Mouse (Mus musculus) monocyte, adult 5-6 weeks (primary cell): Measurements from ENCODE around the gene Fbxw8. TPM values are rescaled to one million over a fixed set of nuclear protein-coding genes. Genes with fewer than 3 reads are reported as not detected.

Experiments
- ATAC-seq: fragments of 153-309, 156-312 bp; replicated peaks from 2 replicates; pipeline ENCODE4 v1.8.0; 2017; ENCODE audit warnings: mild to moderate bottlenecking; ENCODE audit not compliant: low TSS enrichment, insufficient number of reproducible peaks, severe bottlenecking, poor library complexity, low FRiP score
- total RNA-seq: library from RNA; stranded (forward); fragments of 200-1000, 200-491, 200-594 nt; gene quantifications from 3 replicates; pipeline ENCODE4 v1.2.3, GENCODE M21; 2017

Gene Fbxw8
- total RNA-seq, 1 experiment from 2014 or later = 10.3 TPM

DNA sequence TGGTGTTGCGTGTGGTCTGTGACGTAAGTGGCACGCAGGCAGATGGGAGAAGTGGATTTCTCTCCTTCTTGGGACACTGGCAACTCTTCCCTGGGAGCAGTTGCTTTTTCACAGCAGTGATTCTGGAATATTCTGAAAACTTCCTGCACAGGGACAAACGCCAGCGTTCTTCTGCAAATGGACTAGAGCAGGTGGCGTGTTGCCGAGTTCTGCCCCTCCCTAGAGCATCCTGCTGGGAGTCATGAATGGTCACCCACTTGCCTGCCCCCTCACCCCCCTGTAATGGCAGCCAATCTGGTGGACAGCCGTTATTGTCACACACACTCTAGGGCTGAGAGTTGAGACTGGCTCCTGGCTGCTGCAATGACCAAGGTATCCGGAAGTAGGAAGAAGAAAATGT lies 95.6 kb downstream of the Fbxw8 start:
- ATAC-seq = no peak

DNA sequence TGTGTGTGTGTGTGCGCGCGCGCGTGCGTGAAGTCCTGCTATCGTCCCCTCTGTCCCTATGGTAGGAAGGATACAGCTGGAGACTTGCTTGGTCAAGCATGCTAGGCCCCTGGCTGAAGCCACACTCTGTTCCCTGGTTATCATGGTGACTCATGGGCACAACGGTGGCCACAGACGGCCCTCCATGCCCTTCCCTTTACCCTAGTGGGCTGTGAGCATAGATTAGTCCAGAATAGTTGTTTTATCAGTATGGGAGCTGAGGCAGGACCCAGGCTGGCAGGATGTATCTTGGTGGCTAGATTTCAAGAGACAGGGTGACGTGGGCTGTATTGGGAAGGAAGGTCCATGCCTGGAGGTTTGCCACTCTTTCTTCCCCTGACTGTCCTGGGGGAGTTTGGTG lies 96.4 kb downstream of the Fbxw8 start:
- ATAC-seq = no peak

DNA sequence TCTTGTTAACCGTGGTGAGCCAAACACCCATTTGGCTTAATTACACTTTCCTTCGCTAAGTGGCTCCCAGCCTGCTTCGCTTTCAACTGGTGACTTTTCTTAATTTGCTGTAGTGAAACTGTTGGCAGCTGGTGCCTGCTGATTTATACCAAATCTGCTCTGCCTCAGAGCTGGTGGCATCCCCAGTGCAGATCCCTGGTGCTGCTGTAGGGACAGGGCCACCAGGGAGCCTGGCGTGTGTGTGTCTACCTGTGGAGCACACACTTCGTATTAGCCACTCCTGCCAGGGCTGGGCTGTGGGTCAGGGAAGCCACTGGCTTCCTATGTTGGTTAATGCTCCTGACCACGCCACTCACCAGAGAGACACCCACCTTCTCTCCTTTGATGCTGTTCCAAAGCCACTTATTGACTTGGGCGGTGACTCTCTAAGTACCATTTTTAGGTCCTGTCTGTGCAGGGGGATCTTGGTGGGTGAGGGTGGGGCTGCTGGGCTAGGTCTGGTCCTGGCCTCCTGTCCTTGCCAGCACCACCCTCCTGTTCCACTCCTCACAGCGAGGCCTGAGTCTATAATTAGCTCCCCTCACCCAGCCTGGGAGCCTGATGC lies 97.7 kb downstream of the Fbxw8 start:
- ATAC-seq = no peak

DNA sequence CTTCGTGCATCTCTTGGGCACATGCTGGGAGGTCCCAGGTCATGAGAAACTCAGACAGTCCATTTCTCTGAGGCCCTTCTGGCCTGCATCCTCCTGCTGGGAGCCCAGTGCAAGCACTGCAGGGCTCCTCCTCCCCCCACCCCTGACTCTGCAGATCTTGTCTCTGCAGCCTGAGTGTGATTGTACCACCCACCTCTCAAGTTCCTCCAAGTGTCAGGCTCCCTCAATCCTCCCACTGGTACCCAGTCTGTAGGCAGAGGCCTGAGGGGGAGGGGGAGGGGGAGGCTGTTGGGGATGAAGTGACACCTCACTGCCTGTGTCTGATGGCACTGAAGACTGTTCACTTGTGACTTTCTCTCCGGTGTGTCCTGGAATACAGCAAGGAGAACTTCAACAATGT lies 102.1 kb downstream of the Fbxw8 start:
- ATAC-seq = no peak

DNA sequence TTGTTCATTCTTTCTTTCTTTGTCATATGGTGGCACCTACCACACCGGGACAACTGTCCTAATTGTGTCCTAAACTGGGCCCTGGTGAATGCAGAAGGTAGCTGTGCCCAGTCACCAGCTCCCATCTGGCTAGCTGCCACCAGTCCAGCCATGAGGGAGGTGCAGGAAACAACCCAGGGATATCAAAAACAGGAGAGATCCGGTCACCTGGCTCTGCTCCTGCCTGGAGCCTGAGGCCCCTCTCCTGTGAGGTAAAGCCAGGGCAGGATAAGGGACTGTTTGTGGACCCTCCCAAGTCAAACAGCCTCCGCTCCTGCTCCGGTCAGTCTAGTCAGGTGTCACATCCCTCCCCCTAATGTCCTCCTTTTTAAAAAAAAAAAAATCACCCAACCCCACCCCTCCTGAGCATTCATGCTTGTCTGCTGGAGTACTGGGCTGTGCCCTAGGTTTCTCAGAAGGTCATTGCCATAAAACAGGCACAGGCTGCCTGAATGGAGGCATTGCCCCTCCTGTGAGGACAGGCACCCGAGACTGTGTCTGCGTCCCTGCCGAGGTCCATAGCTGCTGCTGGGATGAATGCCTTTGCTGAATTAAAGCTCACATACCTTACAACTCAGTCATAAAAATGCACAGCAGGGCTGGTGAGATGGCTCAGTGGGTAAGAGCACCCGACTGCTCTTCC lies 103.1 kb downstream of the Fbxw8 start:
- no peak for ATAC-seq

DNA sequence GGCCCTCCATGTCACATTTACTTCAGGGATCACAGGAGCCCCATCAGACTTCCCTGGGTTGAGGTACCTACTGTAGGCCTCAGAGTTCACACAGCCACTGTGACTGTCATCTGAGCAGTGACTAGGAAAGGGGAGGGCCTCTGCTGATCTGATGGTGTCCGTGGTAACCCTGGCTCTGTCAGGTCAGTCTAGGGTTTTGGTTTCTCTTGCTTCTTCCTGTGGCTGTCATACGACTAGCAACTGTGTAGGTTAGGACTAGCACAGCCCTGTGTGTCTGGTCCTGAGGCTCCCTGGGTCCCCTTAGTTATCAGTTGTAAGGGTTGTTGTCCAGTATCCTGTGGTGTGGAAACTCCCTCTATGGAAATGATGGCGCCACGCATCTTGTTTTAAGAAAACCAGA lies 104.5 kb downstream of the Fbxw8 start:
- ATAC-seq = no peak

DNA sequence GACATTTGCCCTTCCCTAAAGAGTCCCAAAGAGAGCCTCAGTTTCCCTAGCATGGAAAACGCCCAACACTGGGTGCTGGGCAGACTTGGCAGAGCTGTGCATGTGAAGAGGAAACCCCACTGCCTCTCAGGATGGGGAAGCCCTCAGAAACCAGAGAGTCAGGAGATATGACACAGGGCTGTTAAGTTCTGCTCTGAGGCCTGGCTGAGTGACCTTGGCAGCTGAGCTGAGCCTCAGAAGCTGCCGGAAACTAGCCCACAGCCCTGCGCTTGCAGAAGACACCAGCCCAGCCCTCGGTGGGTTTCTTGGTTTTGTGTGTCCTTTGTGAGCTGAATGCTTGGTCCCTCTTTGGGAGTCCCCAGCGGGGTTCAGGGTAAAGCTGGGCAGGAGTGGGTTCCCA lies 106.3 kb downstream of the Fbxw8 start:
- ATAC-seq = no peak

DNA sequence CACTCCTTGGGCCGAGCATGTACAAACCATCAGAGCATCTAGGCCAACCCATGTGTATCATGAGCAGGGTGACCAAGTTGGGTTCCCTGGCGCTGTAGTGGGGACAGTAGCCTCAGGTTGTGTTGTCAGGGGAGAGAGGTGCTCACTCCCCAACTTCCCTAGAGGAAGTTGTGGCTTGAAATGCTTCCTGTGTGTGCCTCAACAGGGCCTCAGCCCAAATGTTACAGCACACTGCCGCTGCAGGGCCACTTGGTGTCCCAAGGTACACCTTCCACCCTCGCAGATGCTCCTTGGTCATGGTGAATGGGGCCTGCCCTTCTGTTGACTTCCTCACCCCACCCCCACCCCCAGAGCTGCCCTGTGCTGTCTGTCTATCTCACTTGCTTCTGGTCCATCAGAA lies 106.9 kb downstream of the Fbxw8 start:
- no peak for ATAC-seq

DNA sequence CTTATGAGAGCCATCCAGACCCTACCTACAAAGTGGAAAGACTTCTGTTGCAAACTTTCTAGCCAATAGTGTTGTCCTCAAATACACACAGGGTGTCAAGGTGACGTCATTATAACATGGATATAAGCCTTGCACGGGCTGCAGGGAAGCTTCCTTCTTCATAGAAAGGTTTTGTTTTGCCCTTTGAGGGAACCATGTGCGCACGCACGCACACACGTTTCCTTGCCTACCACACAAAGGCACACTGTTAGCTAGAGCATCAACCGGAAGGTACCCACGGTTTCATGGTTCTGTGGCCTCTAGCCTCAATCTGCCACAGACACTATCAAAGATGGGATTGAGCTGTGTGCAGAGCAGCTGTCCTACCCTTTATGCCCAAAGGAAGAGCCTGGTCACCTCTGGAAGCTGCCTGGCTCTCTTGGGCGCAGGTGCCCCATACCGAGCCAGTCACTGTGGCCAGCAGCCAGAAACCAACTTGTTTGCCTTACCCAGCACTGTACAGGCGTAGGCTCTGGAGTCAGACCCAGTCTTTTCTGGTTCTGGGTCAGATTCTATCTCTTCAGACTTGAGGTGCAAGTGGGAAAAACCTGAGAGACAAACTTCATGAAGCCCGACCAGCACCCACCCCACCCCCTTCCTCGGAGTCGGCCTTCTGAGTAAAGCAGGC lies 108.0 kb downstream of the Fbxw8 start:
- no peak for ATAC-seq

DNA sequence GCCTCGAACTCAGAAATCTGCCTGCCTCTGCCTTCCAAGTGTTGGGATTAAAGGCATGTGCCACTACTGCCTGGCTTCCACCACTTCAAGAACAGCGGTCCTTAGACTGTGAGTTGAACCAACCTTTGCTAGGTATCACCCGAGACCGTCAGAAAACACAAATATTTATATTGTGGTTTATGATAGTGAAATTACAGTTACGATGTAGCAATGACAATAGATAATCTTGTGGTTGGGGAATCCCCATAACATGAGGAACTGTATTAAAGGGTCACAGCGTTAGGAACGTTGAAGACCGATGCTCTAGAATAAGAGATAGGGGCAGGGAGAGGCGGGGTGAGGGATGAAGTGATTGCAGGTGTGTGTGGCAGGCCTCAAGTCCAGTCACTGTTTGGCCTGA lies 109.9 kb downstream of the Fbxw8 start:
- ATAC-seq = no peak

DNA sequence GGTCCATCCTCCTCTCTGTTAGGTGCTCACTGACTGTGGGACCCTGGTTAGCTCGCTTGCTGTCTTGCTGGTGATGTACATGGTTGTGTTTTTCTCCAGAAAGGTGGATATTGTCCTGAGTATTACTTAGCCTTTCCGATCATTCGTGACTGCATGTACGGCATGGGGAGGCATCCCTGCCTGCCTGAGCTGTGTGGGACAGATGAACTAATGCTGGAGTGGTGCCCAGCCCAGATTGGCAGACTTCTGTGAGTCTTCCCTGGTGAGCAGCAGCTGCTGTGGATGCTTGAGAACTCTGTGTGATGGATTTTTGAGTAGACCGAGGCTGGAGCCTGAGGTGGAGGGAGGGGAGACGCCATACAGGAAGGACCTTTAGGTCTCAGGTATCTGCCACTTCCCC lies 110.4 kb downstream of the Fbxw8 start:
- no peak for ATAC-seq

DNA sequence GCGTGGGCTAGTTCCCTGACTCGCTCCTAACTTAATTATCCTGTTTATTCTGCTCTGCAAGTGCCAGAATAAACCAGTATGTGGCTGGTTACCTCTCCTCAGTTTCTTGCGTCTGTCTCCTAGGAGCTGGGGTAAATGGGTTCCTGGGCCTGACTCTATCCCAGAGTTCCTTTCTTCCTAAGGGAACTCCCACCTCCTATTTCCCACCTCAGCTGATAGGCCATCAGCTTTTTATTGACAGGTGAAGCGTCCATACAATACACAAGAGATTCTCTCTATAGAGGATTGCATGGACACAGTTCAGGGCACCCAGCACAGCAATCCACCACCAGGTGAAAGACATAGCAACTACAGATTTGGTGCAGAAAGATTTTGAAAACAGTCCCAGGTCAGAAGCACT lies 111.5 kb downstream of the Fbxw8 start:
- no peak for ATAC-seq

DNA sequence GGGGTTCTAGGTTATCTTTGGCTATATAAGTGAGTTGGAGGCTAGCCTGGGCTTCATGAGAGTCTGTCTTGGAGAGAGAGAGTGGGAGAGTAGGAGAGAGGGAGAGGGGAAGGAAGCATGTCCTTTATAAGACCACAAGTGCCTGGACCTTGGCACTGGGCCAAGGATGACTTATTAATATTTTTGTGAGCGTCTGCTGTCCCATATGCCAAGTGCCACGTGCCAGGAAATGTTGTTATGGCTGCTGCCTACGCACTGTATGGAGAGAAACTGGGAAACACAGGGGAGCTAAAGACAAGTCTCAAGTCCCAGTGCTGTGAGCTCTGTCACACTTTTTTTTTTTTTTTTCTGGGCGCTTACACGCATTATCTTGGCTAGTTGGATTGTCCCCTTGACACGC lies 112.7 kb downstream of the Fbxw8 start:
- ATAC-seq = no peak

DNA sequence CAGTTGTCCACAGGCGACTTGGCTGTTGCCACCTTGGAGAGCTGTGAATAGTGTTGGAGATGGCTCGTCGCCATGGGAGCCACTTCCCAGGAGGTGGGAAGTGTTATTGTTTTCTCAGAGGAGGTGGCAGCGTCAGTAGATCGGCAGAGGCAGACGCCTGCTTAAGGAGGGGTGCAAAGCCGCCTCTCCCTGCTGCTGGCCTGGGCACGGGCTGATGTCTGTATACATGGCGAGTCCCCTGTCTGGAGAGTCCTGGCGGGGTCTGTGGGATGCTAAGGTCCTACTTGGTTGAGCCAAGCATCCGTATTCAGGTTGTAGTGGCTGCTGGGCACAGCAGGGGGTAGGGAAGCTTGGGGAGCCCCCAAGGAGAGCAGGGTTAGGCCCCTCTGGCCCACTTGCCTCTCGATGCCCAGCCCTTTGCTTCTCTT lies 116.0 kb downstream of the Fbxw8 start:
- ATAC-seq = no peak

DNA sequence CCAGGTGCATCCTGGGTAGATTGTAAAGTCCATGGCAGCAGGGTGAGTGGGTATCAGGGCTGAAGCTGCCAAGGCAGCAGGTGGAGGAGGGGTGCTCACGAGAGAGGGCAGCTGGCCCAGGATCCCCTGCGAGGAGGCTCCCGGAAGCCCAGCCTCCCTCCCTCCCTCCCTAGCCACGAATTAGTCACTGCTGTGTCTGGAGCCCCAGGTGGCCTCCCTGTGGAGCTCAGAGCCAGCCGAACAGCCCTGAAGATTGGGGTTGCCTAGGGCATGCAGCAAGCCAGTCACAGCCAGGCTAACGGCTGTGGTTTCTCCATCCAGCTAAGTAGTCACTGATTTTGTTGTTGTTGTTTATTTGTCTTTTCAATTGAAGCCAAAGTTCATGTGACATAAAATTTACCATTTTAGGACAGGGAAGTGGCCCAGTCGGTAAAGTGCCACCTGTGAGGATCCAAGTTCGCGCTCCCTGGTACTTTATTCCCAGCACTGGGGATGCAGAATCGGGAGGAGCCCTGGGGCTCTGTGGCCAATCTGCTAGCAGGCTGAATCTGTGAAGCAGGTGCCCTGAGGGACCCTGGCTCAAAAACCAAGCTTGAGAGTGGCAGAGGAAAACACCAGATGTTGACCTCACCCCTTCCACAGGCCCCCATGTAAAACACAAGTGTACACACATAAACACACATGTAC lies 117.3 kb downstream of the Fbxw8 start:
- no peak for ATAC-seq

DNA sequence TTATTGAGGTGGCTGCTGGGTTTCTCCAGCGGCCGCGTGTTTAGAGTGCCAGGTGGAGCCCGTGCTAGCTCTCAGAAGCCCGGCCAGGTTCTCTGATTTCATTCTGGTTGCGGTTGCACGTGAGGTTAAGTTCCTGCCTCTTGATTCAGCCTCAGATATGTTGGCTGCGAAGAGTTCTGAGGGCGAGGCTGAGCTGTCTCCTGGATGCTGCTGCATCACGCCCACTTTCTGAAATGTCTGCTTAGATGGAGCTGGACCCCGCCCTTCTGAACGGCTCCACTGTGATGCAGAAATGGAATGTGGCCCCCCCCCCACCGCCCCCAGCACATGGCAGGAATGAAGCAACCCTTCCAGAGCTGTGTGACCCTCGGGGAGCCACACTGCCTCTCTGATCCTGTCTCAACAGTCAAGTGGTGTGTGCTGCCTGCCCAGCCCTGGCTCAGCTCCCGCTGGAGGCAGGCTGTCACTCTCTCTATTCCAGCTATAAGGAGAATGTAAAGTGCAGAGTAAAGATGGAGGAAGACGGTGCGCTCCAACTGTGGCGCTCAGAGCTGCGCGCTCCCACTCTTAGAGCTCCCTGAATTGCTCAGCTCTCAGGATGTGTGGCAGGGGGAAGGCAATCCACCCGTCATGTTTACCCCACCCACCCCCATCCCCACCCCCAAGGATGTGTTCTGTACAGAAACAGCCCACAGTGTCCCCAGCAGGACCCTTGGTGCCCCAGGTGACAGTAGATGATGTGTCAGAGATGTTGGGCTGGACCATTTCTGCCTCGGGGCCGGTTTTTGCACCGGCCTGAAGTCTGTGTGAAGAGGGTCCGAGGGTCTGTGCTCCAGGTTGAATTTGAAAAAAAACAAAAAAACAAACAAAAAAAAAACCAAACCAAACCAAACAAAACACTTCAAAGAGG lies 118.1 kb downstream of the Fbxw8 start:
- ATAC-seq = no peak

DNA sequence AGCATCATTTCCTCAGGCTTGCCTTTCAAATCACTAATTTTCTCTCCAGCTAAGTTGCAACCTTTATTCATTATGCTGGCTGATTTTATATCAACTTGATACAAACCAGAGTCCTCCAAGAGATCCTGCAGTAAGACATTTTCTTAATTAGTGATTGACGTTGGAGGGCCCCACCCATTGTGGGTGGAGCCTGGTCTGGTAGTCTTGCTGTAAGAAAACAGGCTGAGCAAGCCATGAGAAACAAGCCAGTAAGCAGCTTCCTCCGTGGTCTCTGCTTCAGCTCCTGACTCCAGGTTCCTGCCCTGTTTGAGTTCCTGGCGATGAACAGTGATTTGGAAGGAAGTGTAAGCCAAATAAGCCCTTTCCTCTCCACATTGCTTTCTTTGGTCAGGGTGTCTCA lies 119.5 kb downstream of the Fbxw8 start:
- ATAC-seq = no peak

DNA sequence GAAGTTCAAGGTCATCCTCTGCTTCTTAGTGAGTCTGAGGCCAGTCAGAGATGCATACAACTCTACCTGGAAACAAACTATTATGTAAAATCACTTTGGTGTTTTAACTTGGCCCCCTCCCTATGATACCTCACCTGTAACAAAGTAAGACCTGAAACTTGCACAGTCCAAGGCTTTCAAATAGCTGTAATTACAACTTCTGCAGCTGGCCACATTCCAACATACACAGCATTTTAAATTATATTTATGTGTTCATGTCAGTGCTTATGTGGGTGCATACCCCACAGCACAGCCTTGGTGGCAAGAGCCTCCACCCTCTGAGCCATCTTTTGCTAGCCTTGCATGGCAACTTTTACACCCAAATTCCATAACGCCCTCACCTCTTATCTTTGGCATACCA lies 120.6 kb downstream of the Fbxw8 start:
- no peak for ATAC-seq

DNA sequence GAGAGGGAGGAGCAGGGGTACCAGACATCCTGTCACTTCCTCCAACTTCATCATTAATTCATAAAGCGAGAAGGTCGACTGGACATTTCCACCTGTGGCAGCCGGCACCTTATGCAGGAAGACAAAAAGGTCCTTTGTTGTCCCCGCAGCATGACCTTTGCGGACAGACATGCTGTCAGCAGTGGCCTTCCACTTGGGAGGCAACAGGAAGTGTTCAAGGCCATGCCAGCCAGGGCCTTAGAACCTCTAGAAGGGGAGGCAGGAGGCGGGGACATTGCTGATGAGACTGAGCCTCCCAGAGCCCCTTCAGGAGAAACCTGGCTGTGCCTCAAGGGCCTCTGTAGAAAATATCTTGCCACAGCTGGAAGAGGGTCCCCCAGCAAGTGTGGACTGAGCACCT lies 121.5 kb downstream of the Fbxw8 start:
- no peak for ATAC-seq
